Mouse (Mus musculus) heart, embryonic 14.5 days (tissue): Measurements from ENCODE around the gene Med27. TPM values are rescaled to one million over a fixed set of nuclear protein-coding genes. Genes with fewer than 3 reads are reported as not detected.

Source experiments
- ATAC-seq: fragments of 200-750 bp; cut with Nextera tagmentation; 2 replicates; pipeline ENCODE4 v1.8.0; 2017; ENCODE audit warnings: low read depth, moderate TSS enrichment; ENCODE audit not compliant: insufficient number of reproducible peaks, insufficient read depth, low FRiP score
- H3K27ac ChIP-seq, 2 experiments: fragments of 200-500 bp in 1 of 2; fragments of 300-500 bp in 1 of 2; sonication (generic) in 1 of 2; replicated peaks in 1 of 2; 2 replicates each; pipeline ENCODE4 v1.5.1; 2012 to 2014; ENCODE audit warnings: low read depth in 2 of 2, low read length in 2 of 2, control low read depth in 1 of 2, mild to moderate bottlenecking in 1 of 2, mixed read lengths in 1 of 2; ENCODE audit not compliant: control insufficient read depth in 1 of 2, insufficient read depth in 1 of 2
- H3K27me3 ChIP-seq: fragments of 300-500 bp; sonication (generic); 2 replicates; pipeline ENCODE4 v1.6.1; 2014; ENCODE audit warnings: mild to moderate bottlenecking, low read length, control low read depth; ENCODE audit not compliant: control insufficient read depth, insufficient read depth
- H3K36me3 ChIP-seq: fragments of 300-500 bp; sonication (generic); 2 replicates; pipeline ENCODE4 v1.6.1; 2014; ENCODE audit warnings: mild to moderate bottlenecking, control low read depth, low read length, mixed read lengths; ENCODE audit not compliant: control insufficient read depth, insufficient read depth
- H3K4me1 ChIP-seq, 2 experiments: fragments of 200-500 bp in 1 of 2; fragments of 300-500 bp in 1 of 2; sonication (generic) in 1 of 2; 2 replicates each; pipeline ENCODE4 v1.6.1; 2012 to 2014; ENCODE audit warnings: low read length in 2 of 2, control low read depth in 1 of 2, mixed read lengths in 1 of 2; ENCODE audit not compliant: control insufficient read depth in 2 of 2, insufficient read depth in 2 of 2
- H3K4me2 ChIP-seq: fragments of 300-500 bp; sonication (generic); 2 replicates; pipeline ENCODE4 v1.6.1; 2014; ENCODE audit warnings: mild to moderate bottlenecking, low read length
- H3K4me3 ChIP-seq, 2 experiments: fragments of 200-500 bp in 1 of 2; fragments of 300-500 bp in 1 of 2; sonication (generic) in 1 of 2; 2 replicates each; pipeline ENCODE4 v1.5.1; 2012 to 2014; ENCODE audit warnings: low read length in 2 of 2, mild to moderate bottlenecking in 2 of 2, control low read depth in 1 of 2, low read depth in 1 of 2, moderate library complexity in 1 of 2; ENCODE audit not compliant: control insufficient read depth in 1 of 2, insufficient read depth in 1 of 2
- H3K9ac ChIP-seq: fragments of 300-500 bp; sonication (generic); 2 replicates; pipeline ENCODE4 v1.6.1; 2014; ENCODE audit warnings: mild to moderate bottlenecking, low read length
- H3K9me3 ChIP-seq: fragments of 300-500 bp; sonication (generic); 2 replicates; pipeline ENCODE4 v1.6.1; 2016; ENCODE audit warnings: low read length, control low read depth; ENCODE audit not compliant: control insufficient read depth
- WGBS: fragments of 180-500 bp; shearing (Covaris S2); extraction: QIAGEN DNeasy Blood & Tissue Kit; methylation state at CpG from one replicate; pipeline ENCODE4 v1.1.7; 2014; 5-methylcytosine and 5-hydroxymethylcytosine counted together
- microRNA-seq: library from miRNA; unstranded; fragments of <30 nt; microRNA quantifications from one replicate; pipeline ENCODE4, GENCODE M21; 2016
- polyA plus RNA-seq: library from polyadenylated mRNA; unstranded; fragments of >200 nt; fragmentation: Nextera tagmentation; extraction: Ambion mirVana; gene quantifications from 2 replicates; pipeline ENCODE4 v1.2.1, GENCODE M21; 2014

The Med27 gene
- polyA plus RNA-seq, 1 experiment from 2014 or later: 34.5 TPM

- Histone ChIP-seq H3K36me3 (no peaks in the 10 kb centered on the region), H3K9me3 (no peaks in the 10 kb centered on the region), H3K4me1 (peaks cover 0 to 3% of the 10 kb centered on the region in 2 experiments; a peak in 2 of 4 replicates), H3K9ac (no peak overlapping the region), H3K27ac (no peak overlapping the region), H3K4me2 (no peak overlapping the region), H3K4me3 (no peak overlapping the region), H3K27me3 (peaks cover 6% of the 10 kb centered on the region; the same call in 1 of the 2 replicates)
- ATAC-seq: no peak
- 54% methylated on average over 9 of the region's 9 CpGs for WGBS
These were observed 225.5 kb downstream of the Med27 start for GRCm38 (mm10) chr2:29571921-29572700.

GRCm38 (mm10) chr2:29572811-29573427 lies 226.3 kb downstream of the Med27 start:
- H3K4me2 ChIP-seq: no peak overlapping the region
- H3K9ac ChIP-seq: no peak overlapping the region
- H3K9me3 ChIP-seq: no peaks in the 10 kb centered on the region
- 40% methylated on average over 5 of the region's 5 CpGs for WGBS
- peaks cover 6% of the 10 kb centered on the region; the same call in 1 of the 2 replicates for H3K27me3 ChIP-seq
- peaks cover 0 to 3% of the 10 kb centered on the region in 2 experiments; a peak in 2 of 4 replicates for H3K4me1 ChIP-seq
- no peaks in the 10 kb centered on the region for H3K36me3 ChIP-seq
- ATAC-seq: no peak
- H3K27ac ChIP-seq: no peak overlapping the region
- no peak overlapping the region for H3K4me3 ChIP-seq

- H3K36me3 ChIP-seq: no peaks in the 10 kb centered on the region
- no peak overlapping the region for H3K4me3 ChIP-seq
- H3K4me1 ChIP-seq: peaks cover 0 to 3% of the 10 kb centered on the region in 2 experiments; a peak in 2 of 4 replicates
- no peak for ATAC-seq
- H3K27me3 ChIP-seq: peaks cover 6% of the 10 kb centered on the region; the same call in 1 of the 2 replicates
- H3K27ac ChIP-seq: no peak overlapping the region
- H3K4me2 ChIP-seq: no peak overlapping the region
- WGBS: 7% methylated on average over 5 of the region's 5 CpGs
- H3K9ac ChIP-seq: no peak overlapping the region
- no peaks in the 10 kb centered on the region for H3K9me3 ChIP-seq
These were observed 227.0 kb downstream of the Med27 start for GRCm38 (mm10) chr2:29573591-29573990.

GRCm38 (mm10) chr2:29574187-29574586 lies 227.6 kb downstream of the Med27 start:
- no peak overlapping the region for H3K9ac ChIP-seq
- no peaks in the 10 kb centered on the region for H3K9me3 ChIP-seq
- H3K4me1 ChIP-seq: peaks cover 0 to 3% of the 10 kb centered on the region in 2 experiments; a peak in 2 of 4 replicates
- WGBS: 43% methylated on average over 11 of the region's 11 CpGs
- no peak for ATAC-seq
- H3K27me3 ChIP-seq: peaks cover 6% of the 10 kb centered on the region; the same call in 1 of the 2 replicates
- no peak overlapping the region for H3K4me2 ChIP-seq
- H3K27ac ChIP-seq: no peak overlapping the region
- no peaks in the 10 kb centered on the region for H3K36me3 ChIP-seq
- no peak overlapping the region for H3K4me3 ChIP-seq

Small RNAs within 50 kb of the gene (microRNA-seq; reads per million reads assigned to microRNA genes)
- not detected for gene Mir133c

Other genes with a start within 250 kb of the Med27 start
- gene Setx, start 222.6 kb upstream of the Med27 start, polyA plus RNA-seq: 10.0 and 10.5 TPM in 2 replicates
- not detected in 2 replicates for gene Ntng2, start 93.8 kb upstream of the Med27 start, polyA plus RNA-seq